8 mouse cellular contexts compared by ENCODE assay signal in the genomic region with DNA sequence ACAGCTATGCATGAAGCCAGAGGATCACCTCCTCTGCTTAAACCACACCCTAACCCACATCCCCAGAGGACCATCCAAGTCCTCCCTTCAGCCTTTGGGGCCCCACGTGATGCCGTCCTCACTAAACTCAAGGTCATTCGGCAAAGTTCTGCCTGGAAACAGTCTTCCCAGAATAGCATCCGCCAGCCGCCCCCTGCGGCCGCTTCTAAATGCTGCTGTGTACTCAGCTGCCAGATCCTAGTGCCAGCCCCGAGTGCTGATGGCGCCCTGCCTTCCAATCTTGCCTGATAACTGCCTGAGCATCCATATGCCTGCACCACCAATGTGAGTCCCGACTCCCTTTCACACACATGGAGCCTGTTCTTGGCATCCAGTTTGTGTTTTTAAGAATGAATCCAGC.
DNase-seq lines count a peak whose midpoint lies in the region; ATAC-seq lines count a peak whose summit lies in the region.

No protein-coding gene starts in this region.

- no peak for ATAC-seq in megakaryocyte, adult 5-6 weeks (ENCODE audit: poor library complexity, severe bottlenecking)

- DNase-seq in embryo, embryonic 11 days: peak; percentile 42
- no peak for DNase-seq in embryo, embryonic 9.5 days (ENCODE audit: extremely low spot score)
- peak; percentile 83 for DNase-seq in R1 (ENCODE audit: low read depth, low spot score)
- peak; percentile 98 for DNase-seq in heart, adult 11 months
- peak; percentile 69 to 74 for DNase-seq in layer of hippocampus, adult 8-10 months (ENCODE audit: low spot score in 2 of 2)
- DNase-seq in right cerebral cortex, postnatal 25 days: peak; percentile 68
- no peak for DNase-seq in lung, adult 18-20 months

Comparison
In these comparisons a context has a peak if more than half of its experiments do, and no peak if none do; other contexts are left out.
1. DNase-seq: peak in embryo, embryonic 11 days (single experiment), R1 (single experiment), heart, adult 11 months (single experiment), layer of hippocampus, adult 8-10 months (2 of 2) and right cerebral cortex, postnatal 25 days (single experiment); none in embryo, embryonic 9.5 days (single experiment) and lung, adult 18-20 months (0 of 2).